Mouse (Mus musculus) macrophage (primary cell): ENCODE data around the gene Ugt1a2. TPM values are rescaled to one million over a fixed set of nuclear protein-coding genes. Genes with fewer than 3 reads are reported as not detected.
"Not testable (repeated sequence)": the region's sequence is repeated elsewhere in the genome, so short reads cannot be mapped to it uniquely, and the experiment has no call there.

Experiments used
- H3K27ac ChIP-seq: fragments of 350-480 bp; formaldehyde crosslinking; 2 replicates; pipeline ENCODE4 v1.9.0; 2021
- H3K36me3 ChIP-seq: fragments of 350-480 bp; formaldehyde crosslinking; 2 replicates; pipeline ENCODE4 v1.9.0; 2021; ENCODE audit errors: inconsistent target
- H3K4me3 ChIP-seq: fragments of 350-480 bp; formaldehyde crosslinking; 2 replicates; pipeline ENCODE4 v1.9.0; 2021; ENCODE audit errors: inconsistent target
- H3K79me2 ChIP-seq: fragments of 350-480 bp; formaldehyde crosslinking; 2 replicates; pipeline ENCODE4 v1.9.0; 2021; ENCODE audit errors: inconsistent target
- WGBS: methylation state at CpG from one replicate; pipeline ENCODE4 v1.1.7; 2026; ENCODE audit warnings: inconsistent platforms; ENCODE audit not compliant: missing documents; 5-methylcytosine and 5-hydroxymethylcytosine counted together
- polyA plus RNA-seq: library from polyadenylated mRNA; stranded (reverse); fragments of 250-400 nt; gene quantifications from 3 replicates; pipeline ENCODE4 v1.2.4, GENCODE M21; 2018; ENCODE audit warnings: inconsistent platforms

Gene Ugt1a2
- polyA plus RNA-seq, 1 experiment from 2014 or later = 0.14 TPM

DNA sequence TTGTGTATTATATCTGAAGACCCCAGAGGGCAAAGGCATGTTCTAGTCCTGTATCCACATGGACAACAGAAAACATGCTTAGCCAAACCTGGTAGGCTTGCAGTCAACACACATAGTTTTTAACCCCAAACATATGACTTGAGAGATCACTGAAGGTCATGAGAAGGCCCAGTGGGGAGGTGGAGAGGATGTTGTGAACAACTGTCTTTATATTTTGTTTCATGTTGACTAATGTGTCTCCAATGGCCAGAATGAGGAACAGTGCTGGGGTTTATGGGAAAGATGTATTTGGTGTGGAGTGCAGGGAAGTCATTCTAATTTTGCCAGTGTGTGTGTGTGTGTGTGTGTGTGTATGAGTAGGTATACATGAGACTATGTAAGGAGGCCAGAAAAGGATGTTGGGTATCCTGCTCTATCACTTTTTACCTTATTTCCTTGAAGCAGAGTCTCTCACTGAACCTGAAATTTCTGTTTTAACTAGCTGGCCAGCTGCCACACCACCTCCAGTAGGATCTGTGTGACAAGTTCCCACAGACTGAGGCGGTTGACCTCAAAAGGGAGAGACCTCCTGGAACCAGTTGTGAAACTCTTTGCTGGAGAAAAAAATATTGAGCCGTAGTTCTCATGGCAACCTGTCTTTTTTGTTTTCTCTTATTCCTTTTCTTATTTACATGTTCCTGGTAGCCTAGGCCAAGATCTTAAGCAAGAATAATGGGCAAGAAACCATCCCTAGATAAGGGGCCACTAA is 23.8 kb downstream of the Ugt1a2 start:
- Histone ChIP-seq H3K79me2 (no peaks in the 10 kb centered on the region), H3K4me3 (no peak overlapping the region), H3K27ac (no peak overlapping the region), H3K36me3 (no peaks in the 10 kb centered on the region)
- 70% methylated on average over 2 of the region's 2 CpGs for WGBS

DNA sequence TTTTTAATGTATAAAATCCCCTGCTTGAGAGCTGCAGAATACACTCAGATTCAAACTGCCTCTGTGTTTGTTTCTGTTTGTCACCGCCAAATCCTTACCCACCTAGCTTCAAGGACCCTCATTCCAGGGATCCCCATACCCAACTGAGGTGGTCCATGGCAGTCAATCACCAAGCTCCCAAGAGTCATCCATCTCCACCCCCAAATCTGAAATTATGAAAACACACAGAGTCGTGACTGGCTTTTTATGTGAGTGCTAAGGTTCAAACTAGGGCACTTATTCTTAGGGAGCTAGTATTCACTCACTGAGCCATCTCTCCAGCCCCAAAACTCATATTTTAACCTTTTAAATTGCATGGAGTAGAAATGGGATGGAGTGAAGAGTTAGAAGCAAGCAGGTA is 24.9 kb downstream of the Ugt1a2 start:
- WGBS = 47% methylated on average over 2 of the region's 2 CpGs
- H3K27ac ChIP-seq, H3K79me2 ChIP-seq: not testable (repeated sequence)

GRCm38 (mm10) chr1:88225741-88226140 is 25.3 kb downstream of the Ugt1a2 start:
- H3K4me3 ChIP-seq = no peak overlapping the region
- no peak overlapping the region for H3K27ac ChIP-seq
- no peaks in the 10 kb centered on the region for H3K79me2 ChIP-seq
- H3K36me3 ChIP-seq = no peaks in the 10 kb centered on the region

More for the DNA sequence above, 24.9 kb downstream of the Ugt1a2 start:
- H3K36me3 ChIP-seq, H3K4me3 ChIP-seq: not testable (repeated sequence)

DNA sequence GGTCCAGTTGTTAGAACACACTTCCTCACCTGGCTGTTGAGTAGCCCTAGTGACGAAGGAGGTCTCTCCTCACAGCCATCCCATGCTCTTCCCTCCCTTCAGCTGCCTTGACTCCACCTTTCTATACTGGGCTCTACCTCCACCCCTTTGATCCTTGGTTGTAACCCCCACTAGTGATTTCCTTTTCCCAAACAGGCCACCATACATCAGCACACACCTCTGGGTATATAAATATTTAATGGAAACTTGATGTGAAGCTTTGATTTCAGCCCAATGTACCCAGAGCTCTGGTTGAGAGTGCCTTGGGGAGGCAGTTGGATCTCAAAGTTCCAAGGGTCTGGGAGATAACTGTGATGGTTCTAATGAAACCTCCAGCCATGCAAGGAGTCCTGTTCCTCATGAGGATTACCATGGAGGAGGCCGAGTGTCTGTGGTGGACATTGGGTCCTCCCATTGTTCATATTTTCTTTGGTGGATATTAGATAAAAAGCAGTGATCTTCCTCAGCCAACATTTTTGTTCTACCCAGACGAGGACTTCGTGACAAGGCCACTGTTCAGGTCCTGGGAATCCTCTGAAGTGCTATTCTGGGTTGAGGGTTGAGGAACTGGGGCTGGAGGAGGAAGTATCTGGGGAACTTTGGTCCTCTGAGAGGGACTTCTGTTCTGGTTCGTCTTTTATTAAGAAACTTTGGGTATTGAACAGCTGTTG is 26.4 kb downstream of the Ugt1a2 start, which contains the start of gene Mroh2a:
Gene Mroh2a, plus strand, starts transcription at position 317 of the 710 bp plus-strand sequence.
- H3K79me2 ChIP-seq = no peaks in the 10 kb centered on the region
- H3K36me3 ChIP-seq = no peaks in the 10 kb centered on the region
- no peak within 1 kb of the TSS for H3K27ac ChIP-seq
- H3K4me3 ChIP-seq = no peak within 1 kb of the TSS
- 46% methylated on average over 5 of the region's 5 CpGs for WGBS

DNA sequence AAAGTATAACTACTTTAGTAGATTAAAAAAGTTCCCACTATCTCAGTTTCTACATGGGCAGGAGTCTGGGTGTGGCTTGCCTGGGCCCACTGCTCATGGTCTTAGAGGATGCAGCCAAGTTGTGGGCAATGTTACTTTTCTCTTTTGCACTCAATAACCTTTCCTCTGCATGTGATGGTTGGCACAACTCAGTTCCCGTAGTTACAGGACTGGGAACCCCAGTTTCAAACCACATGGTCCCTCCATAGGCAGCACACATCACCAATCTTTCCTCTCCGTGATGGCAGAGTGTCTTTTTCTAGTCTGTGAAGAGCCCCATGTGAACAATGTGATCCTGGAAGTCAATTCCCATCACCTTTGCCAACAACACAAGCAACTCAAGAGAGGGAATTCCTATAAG is 27.1 kb downstream of the Ugt1a2 start:
- H3K79me2 ChIP-seq = no peaks in the 10 kb centered on the region
- no peak overlapping the region for H3K27ac ChIP-seq
- H3K36me3 ChIP-seq = no peaks in the 10 kb centered on the region
- WGBS = 62% methylated on average over 2 of the region's 2 CpGs
- H3K4me3 ChIP-seq = no peak overlapping the region

DNA sequence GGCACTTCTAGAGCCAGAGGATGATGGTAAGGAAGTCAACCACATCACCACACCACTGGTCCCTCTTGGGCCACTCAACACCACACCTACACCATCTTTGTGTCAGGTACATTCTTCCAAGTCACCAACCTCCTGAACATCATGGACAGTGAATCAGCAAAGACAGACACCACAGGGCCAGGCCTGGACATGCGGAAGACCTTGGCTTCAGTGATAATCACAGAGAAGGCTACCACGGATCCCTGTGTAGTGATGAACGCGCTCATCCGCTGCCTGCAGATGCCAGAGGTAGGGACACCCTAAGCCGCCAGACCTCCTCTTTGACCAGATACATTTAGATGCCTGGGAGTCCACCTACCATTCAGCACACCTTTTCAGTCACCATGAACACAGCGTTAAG is 27.7 kb downstream of the Ugt1a2 start:
- Histone ChIP-seq H3K4me3 (no peak overlapping the region), H3K36me3 (no peaks in the 10 kb centered on the region), H3K27ac (no peak overlapping the region), H3K79me2 (no peaks in the 10 kb centered on the region)
- 72% methylated on average over 7 of the region's 7 CpGs for WGBS

GRCm38 (mm10) chr1:88229566-88229965 is 29.2 kb downstream of the Ugt1a2 start:
- WGBS = 82% methylated on average over 3 of the region's 3 CpGs
- H3K79me2 ChIP-seq = no peaks in the 10 kb centered on the region
- no peak overlapping the region for H3K4me3 ChIP-seq
- H3K36me3 ChIP-seq = no peaks in the 10 kb centered on the region
- H3K27ac ChIP-seq = no peak overlapping the region

DNA sequence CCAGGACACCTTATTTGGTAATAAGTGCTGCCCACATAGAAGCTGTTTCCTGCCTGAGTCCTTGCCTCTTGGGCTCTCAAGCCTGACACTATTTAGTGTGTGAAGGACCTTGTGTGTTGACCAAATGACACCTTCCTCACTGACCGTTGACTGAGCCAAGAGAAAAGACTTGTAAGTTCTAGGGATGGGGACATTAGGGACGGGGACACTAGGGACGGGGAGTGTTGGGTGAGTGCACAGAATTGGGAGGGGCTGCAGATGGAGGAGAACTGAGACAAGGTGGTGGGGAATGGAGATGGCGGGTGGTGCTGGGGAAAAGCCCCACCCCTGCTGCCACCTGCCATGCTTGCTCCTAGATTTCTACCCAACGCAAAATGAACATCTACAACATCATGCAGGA is 29.6 kb downstream of the Ugt1a2 start:
- Histone ChIP-seq H3K79me2 (no peaks in the 10 kb centered on the region), H3K36me3 (no peaks in the 10 kb centered on the region), H3K4me3 (no peak overlapping the region), H3K27ac (no peak overlapping the region)
- 85% methylated on average over 5 of the region's 5 CpGs for WGBS

DNA sequence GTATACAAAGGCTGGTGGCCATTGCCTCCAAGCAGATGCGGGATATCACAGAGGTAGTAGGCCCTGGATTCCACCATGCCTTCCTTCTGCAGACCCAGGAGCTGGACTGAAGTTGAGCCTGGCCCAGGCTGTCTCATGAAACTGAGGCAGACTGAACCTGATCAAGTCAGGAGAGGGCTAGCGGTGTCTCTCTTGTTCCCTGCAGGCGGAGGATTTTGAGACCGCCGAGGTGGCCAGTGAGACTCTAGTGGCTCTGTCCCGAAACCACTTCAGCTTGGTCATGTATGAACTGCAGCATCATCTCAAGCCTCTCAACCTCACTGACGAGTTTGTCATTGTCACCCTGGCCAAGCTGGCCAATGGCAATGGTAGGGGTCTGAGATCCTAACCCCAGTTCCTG is 30.0 kb downstream of the Ugt1a2 start:
- Histone ChIP-seq H3K27ac (no peak overlapping the region), H3K4me3 (no peak overlapping the region), H3K36me3 (no peaks in the 10 kb centered on the region), H3K79me2 (no peaks in the 10 kb centered on the region)
- 71% methylated on average over 7 of the region's 7 CpGs for WGBS

DNA sequence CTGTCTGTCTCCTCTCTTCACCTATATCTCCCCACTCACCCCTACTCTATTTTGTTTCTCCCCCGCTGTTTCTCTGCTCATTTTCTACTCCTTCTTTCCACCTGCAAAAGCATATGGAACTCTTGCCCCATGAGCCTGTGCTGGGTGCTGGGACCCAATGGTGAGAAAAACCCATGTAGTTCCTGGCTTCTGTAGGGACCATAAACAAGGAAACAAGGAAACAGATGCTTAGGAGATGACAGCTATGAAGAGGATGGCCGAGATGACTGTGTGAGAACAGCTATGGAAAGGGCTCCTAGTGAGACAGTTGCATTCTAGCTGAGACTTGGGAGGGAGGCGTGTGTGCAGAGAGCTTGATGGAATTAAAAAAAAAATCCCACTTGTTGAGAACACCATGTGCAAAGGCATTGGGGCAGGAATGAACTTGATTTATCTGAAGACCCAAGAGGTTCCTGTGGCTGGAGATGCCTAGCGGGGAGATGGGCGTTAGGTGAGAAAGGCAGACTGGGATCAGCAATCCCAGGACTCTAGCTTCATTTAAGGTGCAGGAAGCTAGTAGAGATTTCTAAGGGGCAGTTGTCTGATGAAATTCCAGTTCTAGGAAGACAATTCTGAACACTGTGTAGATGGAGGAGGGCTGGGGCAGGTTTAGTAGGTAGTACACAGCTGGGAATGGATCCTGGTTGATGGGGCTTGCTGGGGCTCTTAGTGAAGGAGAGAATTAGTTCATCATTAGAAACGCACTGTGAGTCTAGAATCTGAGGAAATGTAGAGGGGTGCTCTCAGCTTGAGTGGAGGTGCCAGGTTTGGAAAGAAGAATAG is 30.8 kb downstream of the Ugt1a2 start:
- WGBS = 77% methylated on average over 6 of the region's 6 CpGs
- no peak overlapping the region for H3K4me3 ChIP-seq

DNA sequence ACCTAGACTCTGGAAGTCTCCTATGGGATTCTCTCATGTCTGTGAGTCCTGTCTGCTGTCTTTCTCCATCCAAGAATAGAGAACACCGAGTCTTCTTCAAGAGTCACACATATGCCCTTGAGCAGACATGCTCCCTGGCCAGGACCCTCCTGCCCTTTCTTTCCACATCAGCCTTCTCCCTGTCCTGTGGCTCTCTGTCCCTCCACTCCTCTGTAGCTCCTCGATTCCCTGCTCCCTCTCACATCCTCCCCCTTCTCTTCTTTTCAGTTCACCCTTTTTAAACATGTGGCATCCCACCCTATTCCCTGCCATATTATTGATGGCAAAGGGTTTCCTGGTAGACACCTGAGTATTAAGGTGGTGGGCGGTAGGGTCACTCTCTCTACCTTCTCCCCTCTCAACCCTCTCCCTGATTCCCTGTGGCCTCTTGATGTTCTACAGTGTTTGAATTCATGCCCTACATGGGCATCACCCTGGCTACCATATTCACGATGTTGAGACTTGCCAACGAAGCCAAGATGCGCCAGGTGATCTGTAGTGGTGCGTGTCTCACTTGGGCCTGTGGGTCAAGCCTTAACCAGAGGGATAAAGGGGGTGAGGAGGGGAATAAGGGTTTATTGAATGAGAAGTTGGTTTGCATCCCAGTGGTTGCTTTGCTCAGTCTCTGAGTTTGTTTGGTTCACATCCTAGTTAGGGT is 31.6 kb downstream of the Ugt1a2 start:
- no peaks in the 10 kb centered on the region for H3K36me3 ChIP-seq
- no peak overlapping the region for H3K27ac ChIP-seq
- WGBS = 73% methylated on average over 7 of the region's 7 CpGs
- no peaks in the 10 kb centered on the region for H3K79me2 ChIP-seq
- no peak overlapping the region for H3K4me3 ChIP-seq

More for the DNA sequence above, 30.8 kb downstream of the Ugt1a2 start:
- H3K27ac ChIP-seq = no peak overlapping the region
- no peaks in the 10 kb centered on the region for H3K79me2 ChIP-seq
- H3K36me3 ChIP-seq = no peaks in the 10 kb centered on the region

DNA sequence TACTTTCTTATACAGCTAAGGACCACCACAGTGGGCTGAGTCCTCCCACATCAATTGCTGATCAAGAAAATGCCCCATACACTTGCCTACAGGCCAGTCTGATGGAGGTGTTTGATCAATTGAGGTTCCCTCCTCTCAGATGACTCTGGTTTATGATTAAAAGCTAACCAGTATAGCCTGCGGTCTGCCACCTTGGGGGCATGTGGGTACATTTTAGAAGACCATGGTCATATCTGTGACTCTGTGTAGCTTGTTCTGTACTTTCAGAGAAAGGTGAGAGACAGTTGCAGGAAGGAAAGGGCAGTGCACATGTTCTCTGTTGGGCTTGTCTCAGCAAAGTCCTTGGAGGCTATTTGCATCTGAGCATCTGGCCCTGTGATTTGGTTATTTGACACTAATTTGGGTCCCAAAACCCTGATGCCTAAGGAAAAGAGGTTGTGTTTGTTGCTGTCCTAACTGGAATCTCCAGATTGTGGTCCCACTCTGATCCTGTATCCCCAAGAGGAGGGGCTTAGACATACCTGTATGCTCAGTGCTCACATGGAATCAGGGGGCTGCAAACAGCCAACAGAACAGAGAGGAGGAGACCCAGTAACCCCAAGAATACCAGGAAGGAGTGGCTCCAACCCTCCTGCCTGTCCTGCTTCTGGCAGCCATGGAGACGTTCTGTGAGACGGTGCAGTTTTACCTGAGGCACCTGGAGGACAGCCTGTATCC is 32.4 kb downstream of the Ugt1a2 start:
- Histone ChIP-seq H3K27ac (no peak overlapping the region), H3K4me3 (no peak overlapping the region), H3K36me3 (no peaks in the 10 kb centered on the region), H3K79me2 (no peaks in the 10 kb centered on the region)
- 55% methylated on average over 3 of the region's 3 CpGs for WGBS

- no peak overlapping the region for H3K27ac ChIP-seq
- no peaks in the 10 kb centered on the region for H3K79me2 ChIP-seq
- 68% methylated on average over 14 of the region's 14 CpGs for WGBS
- no peaks in the 10 kb centered on the region for H3K36me3 ChIP-seq
- H3K4me3 ChIP-seq = no peak overlapping the region
These were observed 33.2 kb downstream of the Ugt1a2 start for GRCm38 (mm10) chr1:88233421-88234247.
